Mouse (Mus musculus) thymus, postnatal 10 days (tissue): ENCODE data around the gene Ccnyl1.

Experiments
- DNase-seq, 2 experiments: peaks; one replicate each; pipeline ENCODE4 v3.0.0; 2021; ENCODE audit warnings: low spot score in 2 of 2

Ccnyl1 gene

DNA sequence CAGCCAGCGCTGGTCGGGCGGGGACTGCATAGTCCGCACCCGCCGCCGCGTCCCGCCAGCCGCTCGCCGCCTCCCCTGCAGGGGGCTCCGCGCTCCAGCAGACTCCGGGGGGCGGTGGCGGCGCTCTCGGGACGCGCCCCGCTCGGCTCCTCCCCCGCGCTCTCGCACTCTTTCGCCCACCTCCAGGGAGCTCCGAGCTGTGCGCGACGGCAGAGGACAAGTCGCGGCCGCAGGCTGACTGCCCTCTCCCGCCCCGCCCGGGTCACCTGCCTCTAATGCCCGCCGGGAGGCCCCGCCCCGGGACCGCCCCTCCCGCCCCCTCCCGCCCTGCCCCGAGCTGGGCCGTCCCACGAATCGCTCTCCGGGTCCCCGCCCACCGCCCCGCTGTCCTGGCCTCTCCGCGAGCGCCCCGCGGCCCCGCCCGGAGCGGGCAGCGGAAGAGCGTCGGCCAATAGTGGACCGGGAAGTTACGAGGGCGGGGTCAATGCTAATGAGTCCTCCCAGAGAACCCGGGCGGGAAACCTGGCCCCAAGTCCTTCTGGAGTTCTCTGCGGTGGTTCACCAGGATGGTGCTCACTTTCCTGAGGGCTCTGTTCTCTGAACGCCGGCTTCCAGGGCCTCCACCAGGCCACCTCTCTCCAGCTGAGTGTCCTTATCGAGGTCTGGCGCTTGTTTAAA, 47.4 kb downstream of the Ccnyl1 start, which contains the start of gene Fzd5:
Gene Fzd5 (minus strand): TSS at position 250 of the 678 bp plus-strand sequence.
- peak; percentile 69 to 75 for DNase-seq

DNA sequence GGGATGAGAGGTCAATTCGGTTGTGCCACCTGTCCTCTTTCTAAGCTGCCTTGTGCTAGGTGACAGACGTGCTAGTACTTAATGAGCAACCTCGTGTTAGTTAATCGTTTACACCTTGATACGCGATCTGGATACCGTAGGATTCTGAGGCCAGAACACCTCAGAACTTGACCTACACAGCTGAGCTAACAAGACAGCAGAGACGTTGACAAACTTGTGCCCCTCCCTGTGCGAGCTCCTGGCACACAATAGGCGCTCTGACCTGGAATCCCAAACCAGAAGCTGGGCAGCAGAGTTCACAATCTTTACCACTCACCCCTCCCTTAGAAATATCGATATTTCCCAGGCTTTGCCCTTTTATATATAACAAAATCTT, 47.9 kb downstream of the Ccnyl1 start:
- no peak for DNase-seq

DNA sequence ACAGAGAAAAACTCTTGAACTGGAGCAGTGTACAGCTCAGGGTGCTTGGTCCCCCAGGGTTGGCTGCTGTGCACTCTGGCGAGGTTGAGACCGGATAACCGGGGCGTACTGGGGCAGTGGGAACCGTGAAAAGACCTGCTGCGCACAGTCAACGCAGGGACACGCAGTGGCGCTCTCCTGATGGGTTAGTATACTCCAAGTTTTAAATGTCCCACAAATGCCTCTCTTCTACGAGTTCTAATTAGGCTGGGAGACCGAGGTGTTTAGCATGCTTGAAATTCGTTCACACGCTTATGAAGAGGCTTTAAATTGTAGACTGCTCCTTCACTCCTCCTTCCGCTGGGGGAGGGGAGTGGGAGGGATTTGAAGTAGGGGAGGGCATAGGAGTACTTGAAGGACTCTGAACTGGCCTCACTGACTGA, 48.4 kb downstream of the Ccnyl1 start:
- DNase-seq, result peak; percentile 8 to 20

DNA sequence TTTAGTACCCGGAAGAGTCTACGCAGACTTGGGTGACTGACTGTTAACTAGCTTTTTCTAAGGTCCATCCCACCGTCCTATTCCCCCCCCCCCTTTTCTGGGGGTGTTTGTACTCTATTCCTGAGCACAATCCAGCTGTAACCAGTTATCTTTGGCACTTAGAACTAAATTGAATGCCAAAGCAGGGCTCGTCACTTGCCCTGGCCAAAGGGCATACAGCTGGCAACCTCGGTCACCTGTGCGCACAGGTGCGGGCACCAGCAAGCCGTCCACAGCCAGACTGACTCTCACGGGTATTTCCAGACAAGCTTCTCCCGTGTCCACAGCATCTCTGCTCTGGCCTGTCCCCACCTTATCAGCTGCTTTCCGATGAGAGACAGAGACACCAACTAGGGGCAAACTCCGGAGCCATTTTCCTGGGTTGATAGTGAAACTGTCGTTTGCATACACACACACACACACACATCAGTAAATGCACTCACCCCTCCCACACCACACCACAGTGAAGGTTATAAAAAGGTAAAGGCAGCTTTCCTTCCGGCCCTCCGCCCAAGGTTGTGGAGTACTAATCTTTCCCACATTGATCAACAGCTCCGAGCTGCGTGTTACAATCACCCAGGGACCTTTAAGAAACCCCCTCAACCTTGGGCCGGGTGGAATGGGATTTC, 52.6 kb downstream of the Ccnyl1 start:
- no peak for DNase-seq

DNA sequence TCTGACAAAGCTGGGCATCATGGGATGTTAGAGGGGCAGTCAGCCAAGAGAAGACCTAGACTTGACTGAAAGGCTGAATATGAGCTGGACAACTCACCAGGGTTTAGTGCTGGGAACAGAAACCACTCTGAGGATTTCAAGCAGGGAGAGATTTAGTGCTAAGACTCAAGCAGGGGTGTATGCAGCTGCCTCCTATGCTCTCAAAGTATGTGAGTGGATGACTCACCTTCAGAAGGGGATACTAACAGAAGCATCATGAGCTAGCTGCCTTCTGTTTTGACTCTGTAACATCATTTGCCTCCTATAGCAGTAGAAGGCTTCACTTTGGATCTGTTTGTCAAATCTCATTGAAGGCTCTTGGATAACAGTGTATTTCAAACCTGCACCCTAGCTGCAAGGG, 54.4 kb downstream of the Ccnyl1 start:
- DNase-seq, result no peak

DNA sequence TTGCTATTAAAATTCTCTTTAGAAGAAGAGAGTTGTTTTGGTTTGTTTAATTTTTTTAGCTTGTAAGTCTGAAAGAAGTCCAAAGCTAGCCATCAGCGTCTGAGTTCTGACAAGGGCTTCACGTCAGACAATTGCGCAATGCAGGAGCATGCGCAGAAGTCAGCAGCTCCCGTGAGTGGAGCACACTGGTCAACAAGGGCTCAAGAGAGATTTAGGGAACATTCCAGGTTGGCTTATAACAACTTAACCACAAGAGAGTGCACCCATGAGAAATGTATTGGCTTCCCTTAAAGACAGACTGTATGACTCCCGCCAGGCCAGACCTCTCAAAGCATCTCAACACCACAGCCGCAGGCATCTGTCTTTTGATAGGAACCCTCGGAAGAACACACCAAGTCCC, 62.9 kb downstream of the Ccnyl1 start:
- no peak for DNase-seq

DNA sequence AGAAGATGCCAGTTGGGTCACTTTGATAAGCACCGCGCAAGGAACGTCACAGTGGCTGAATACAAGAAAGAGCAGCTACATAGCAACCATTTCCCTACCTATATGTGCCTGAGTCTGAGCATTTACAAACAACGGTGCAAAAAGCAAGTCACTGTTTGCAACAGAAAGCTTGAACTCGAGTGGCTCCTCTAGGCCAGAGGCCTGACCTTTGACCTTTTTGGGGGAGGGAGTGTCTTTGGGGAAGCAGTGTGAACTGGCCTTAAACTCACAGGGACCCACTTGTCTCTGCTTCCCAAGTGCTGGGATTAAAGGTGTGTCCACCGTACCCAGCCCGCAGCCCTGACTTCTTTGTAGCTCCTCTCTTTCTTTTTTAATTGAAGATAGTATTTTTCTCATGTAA, 63.4 kb downstream of the Ccnyl1 start:
- DNase-seq, result no peak

DNA sequence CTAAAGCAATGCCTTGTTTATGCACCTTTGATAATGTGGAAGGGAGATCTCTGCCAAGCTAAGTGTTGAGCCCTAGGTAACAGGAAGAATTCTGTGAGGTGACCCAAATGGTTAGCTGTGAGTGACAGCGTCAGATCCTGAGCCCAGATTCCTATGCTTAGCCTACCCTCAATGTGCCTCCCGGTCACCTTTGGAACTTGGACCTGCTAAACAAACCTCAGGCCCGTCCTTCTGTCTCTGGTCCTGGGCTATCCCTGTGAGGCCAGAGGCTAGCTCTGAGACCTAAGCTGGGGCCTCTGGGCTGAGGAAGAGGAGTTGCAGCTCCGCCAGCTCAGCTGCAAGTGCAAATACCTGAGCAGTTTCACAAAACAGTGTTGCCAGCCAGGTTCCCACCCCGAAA, 64.4 kb downstream of the Ccnyl1 start:
- no peak for DNase-seq

DNA sequence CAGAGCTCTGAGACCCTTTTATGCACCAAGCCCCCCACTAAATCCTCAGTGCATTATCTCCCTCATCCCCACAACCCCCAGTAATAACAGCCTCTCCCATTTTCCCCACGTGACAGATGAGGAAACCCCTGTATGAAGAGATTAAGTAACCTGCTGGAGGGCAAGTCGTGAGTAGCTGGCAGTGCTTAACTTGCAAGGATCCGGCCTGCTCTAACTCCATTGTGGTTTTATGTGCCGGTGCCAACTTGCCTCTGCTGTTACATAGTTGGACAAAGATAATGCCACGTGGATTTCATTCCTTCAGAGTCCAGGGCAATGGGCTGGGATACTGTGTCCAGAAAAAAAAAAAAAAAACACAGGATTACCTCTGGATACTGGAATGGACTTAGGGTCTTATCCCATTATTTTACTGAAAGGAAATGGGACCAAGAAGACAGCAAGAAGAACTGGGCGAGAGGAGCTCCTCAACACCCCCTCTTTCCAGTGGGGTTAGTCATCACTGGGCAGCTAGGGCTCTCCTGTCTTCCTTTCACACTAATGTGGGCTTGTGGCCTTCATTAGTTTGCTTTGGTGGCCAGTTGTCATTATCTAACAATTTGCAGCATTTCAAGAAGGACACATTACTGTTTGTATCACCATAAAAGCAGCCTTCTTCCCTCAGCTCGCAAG, 65.8 kb downstream of the Ccnyl1 start:
- no peak for DNase-seq

DNA sequence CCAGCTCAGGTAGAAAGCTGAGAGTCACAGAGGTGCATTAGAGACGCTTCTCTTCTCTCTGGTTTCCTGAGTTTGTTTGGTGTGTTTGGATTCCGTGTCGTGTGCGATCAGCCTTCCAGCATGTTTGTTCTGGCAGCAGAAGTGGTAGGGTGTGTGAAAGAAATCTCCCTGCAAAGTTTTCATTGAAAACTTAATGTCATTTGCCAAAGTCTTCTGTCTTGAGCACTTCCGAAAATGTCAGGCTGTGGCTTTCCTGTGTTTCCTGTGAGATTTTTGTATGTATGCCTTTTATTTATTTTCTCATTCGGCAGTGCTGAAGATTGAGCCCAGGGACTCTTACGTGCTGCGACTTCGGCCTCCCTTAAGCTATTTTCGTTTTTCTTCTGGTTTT, 66.4 kb downstream of the Ccnyl1 start:
- no peak for DNase-seq

DNA sequence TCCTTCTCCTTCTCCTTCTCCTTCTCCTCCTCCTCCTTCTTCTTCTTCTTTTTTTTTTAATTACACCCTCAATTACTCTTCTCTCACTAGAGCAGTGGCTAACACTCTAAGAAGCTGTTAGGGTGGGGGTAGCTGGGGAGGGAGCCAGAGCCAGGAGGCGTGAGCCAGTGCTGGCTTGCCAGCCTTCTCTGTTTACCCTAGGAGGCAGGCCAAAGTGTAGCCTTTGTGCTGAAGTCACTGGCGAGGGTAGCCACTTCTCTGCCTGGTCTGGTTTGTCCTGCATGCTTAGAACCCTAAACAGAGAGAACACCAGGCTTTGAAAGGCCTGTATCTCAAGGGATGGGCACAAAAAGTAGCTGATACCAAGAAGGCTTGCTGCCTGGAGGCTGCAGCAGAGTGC, 67.0 kb downstream of the Ccnyl1 start:
- no peak for DNase-seq

DNA sequence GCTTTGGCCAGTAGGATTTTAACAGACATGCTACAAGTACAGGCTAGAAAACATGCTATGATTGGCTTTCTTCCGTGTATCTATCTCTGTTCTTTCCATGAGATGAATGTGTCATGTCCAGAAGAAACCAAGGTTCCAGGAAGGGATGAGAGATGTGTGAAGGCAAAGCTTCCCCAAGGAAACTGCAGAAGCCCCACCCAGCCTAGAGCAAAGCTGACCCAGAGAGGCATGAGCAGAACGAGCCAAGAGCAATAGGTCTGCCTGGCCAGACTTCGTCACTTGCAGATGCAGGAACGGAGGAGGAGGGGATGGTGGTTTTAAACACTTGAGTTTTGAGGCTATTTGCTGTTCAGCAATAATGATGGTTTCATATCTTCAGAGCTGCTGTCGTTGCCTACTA, 67.5 kb downstream of the Ccnyl1 start:
- no peak for DNase-seq

DNA sequence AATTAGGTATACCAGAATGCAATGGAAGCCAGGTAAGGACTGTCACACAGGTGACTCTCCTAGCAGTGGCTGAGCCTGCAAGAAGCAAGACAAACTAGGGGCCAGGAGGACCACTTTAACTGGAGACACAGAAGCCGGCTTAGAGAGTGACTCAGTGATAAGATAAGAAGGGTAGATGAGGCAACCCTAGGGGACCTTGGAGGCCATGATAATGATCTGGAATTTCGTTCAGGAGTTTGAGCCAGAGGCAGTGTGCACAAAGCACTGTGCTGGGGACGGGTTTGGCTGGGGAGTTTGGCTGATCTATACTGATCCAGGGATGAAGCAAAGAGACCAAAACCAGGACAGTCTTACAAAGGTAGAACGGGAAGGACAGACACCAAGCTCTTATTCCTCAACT, 71.4 kb downstream of the Ccnyl1 start:
- no peak for DNase-seq

DNA sequence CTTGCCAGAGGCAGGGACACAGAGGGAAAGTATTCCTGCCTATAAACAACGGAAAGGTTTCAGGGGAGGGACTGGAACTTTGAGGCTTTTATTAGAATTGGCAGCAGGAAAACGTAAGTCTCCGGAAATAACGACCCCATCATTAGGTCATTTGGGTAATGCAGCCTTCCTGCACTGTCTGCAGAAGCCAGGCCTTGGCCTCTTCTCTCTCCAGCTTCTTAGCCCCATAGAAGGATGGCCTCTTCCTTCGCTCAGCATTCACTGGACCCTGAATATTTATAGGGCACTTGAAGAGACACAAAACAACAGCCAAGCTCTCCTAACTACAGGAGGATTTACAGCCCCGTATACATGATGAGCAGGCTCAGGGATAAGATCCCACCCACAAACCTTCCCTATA, 79.9 kb downstream of the Ccnyl1 start:
- no peak for DNase-seq

DNA sequence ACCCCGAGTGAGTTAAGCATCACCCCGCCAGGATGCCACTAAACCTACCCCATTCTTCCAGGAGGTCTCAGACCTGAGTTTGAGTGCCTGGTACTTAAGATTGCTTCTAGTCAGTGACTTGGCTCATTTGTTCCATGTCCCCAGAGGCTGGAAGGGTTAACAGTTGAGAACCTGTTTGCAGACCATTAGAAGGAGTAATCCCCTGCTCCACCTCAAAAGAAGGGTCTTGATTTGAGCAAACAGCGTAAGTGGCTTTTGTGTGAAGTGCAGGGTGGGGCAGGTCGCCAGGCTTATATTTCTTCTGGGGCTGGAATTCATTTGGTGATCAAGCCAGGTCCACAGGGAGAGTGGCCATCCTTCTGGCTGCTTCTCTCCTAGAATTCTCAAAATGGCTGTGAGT, 83.0 kb downstream of the Ccnyl1 start:
- no peak for DNase-seq
